Mouse (Mus musculus): ENCODE measurements around the gene Dctn3.
"Not testable (repeated sequence)": the region's sequence is repeated elsewhere in the genome, so short reads cannot be mapped to it uniquely, and the experiment has no call there.

The Dctn3 gene

GRCm38 (mm10) chr4:41698421-41699016 lies 24.5 kb downstream of the Dctn3 start:
- DNase-seq (ENCODE audit: low spot score), result peak; percentile 45

GRCm38 (mm10) chr4:41696930-41697841 lies 25.8 kb downstream of the Dctn3 start, which contains the start of gene Cntfr:
TSS of gene Cntfr (minus strand) at chr4:41697089.
- DNase-seq (ENCODE audit: low spot score), result peak; percentile 81

- DNase-seq (ENCODE audit: low spot score), result not testable (repeated sequence)
Measured at GRCm38 (mm10) chr4:41696452-41696851, 26.5 kb downstream of the Dctn3 start.

DNA sequence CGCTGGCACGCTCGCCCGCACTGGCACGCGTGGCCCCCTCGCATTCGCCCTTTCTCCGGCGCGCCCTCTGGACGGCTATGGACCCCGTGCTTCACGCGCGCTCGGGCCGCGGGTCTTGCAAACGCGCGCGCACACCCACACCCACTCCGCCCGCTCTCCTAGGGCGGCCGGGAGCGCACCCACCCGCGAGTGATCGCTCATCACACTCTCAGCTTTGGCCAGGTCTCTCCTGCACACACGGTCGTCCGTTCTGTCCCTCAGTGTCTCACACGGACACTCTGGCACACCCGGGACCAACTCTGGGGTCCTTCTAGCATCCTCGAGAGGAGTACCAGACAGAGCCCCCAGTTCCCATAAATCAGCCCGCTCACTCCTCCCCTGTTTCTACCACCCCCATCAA lies 27.2 kb downstream of the Dctn3 start:
- not testable (repeated sequence) for DNase-seq (ENCODE audit: low spot score)

DNA sequence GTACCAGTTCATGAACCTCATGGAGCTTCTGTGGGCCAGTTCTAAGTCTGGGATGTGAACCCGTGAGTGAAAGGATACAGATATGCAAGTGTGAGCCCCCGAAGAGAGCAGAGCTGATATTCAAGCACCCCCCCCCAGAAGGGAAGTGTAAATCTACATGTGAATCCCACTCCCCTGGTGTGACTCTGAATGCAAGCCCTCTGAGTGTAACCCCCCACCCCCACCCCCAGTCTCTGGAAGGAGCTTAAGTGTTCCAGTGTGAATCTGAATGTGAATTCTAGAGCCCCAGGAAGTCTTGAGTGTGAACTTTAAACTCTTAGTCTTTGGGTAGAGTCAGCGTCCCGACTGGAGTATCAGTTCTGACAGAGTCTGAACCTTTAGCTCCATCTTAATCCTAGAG lies 29.5 kb downstream of the Dctn3 start:
- DNase-seq (ENCODE audit: low spot score), result not testable (repeated sequence)

DNA sequence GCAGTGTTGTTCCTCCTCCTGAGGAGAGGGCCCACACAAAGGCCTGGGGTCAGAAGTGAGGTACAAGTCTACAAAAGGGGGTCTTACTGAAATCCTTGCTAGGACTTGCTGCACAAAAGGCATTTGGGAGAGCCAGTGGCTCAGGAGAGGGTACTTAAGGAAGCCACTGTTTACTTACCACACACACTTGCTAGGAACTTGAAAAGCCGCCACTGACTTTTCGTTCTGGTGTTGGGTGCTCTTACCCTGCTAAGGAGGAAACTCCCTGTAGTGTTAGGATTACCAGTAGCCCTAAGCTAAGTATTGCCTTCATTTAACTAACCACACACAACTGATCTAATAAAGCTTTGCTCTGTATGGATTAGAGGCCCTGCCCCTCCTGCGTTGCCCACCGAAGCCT lies 33.0 kb downstream of the Dctn3 start:
- DNase-seq (ENCODE audit: low spot score), result not testable (repeated sequence)

DNA sequence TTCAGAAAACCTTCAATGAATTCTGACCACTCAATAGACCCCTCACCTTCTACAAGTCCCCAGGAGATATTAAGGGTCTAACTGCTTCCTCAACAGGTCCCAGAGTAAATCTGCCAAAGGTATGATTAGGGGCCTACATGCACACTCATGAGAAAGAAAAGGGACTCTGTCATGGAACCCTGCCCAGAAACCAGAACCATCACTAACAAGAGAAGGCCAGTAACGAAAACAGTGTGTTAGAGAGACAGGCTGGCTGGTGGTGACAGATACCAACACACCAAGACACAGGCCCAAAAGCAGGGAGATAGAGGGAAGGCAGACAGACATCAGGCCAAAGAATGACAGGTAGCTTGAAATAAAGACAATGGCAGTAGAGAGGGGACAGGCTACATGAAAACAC lies 34.4 kb downstream of the Dctn3 start:
- not testable (repeated sequence) for DNase-seq (ENCODE audit: low spot score)

- not testable (repeated sequence) for DNase-seq (ENCODE audit: low spot score)
Measured at GRCm38 (mm10) chr4:41685882-41686492, 37.0 kb downstream of the Dctn3 start.

DNA sequence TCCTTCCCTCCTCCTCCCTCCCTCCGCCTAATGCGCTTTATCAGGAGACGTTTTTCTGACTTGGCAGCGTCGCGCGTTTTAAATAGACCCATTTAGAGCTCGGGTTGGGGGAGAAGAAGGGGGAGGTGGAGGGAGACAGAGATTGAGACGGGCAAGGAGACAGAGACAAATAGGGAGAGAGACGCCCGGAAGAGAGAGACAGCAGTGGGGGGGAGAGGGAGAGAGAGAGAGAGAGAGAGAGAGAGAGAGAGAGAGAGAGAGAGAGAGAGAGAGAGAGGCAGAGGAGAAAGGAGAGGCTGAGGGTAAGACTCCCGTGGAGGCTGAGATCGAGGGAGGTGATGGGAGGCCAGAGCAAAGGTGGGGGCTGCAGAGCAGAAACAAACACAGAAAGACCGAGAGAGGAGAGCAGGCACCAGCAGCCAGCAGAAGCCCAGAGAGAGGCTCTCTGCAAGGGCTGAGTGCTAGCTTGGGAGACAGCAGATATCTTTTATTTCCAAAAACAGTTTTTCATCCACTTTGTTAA lies 38.0 kb downstream of the Dctn3 start:
- DNase-seq (ENCODE audit: low spot score), result not testable (repeated sequence)

GRCm38 (mm10) chr4:41684131-41684930 lies 38.6 kb downstream of the Dctn3 start:
- not testable (repeated sequence) for DNase-seq (ENCODE audit: low spot score)

GRCm38 (mm10) chr4:41683303-41683702 lies 39.7 kb downstream of the Dctn3 start:
- not testable (repeated sequence) for DNase-seq (ENCODE audit: low spot score)

- no peak for DNase-seq (ENCODE audit: low spot score)
Measured at GRCm38 (mm10) chr4:41682789-41683188, 40.2 kb downstream of the Dctn3 start.

GRCm38 (mm10) chr4:41681947-41682346 lies 41.0 kb downstream of the Dctn3 start:
- DNase-seq (ENCODE audit: low spot score), result no peak

- DNase-seq (ENCODE audit: low spot score), result no peak
Measured at GRCm38 (mm10) chr4:41681176-41681575, 41.8 kb downstream of the Dctn3 start.

DNA sequence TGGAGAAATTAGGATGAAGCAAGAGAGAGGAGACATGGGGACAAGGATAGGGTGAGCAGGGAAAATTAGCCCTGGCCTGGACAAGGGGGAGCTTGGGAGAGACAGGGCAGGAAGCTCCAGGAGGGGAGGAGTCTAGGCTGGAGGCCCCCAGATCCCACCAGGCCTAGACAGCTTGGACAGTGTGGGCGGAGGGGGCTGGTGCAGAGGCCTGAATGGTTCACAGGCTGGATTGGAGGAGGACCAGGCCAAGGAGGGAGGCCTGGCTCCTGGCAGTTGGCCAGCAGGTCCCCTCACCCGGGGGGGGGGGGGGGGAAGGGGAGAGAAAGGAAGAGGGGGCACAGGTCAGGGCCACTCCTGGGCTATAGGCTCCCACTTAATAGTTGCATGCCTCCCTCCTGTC lies 43.7 kb downstream of the Dctn3 start:
- no peak for DNase-seq (ENCODE audit: low spot score)

GRCm38 (mm10) chr4:41678863-41679262 lies 44.1 kb downstream of the Dctn3 start:
- DNase-seq (ENCODE audit: low spot score), result no peak

DNA sequence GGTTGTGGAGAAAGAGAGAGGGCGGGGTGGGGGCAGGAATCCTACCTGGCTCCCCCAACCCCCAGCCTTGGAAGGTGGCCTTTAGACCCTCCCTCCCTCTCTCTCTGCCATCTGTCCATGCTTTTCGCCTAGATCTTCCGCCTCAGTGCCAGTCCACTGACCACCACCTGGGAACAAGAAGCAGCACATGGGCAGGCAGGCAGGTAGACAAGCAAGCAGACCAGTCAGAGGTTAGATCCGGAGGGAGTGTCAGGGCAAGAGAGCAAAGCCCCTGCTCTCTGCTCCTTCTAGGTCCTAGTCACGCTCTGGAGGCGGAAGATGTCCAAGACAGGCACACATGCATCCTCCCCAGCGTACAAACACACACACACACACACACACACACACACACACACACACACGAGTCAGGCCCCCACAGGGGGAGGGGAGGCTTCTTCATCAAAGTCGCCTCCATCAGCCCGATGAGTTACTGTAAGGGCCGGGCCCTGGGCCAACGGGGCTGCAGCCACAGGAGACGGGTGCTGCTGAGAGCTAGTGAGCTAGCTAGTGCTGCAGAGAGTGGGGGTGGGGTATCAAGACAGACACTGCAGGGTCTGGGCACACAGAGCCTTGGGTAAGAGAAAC lies 45.9 kb downstream of the Dctn3 start:
- no peak for DNase-seq (ENCODE audit: low spot score)

- no peak for DNase-seq (ENCODE audit: low spot score)
Measured at GRCm38 (mm10) chr4:41676248-41677005, 46.5 kb downstream of the Dctn3 start.

GRCm38 (mm10) chr4:41673186-41673585 lies 49.8 kb downstream of the Dctn3 start:
- DNase-seq (ENCODE audit: low spot score), result no peak

GRCm38 (mm10) chr4:41672522-41672963 lies 50.4 kb downstream of the Dctn3 start:
- DNase-seq (ENCODE audit: low spot score), result no peak

Data from ovary, postnatal 36 days (tissue).